Mouse (Mus musculus): ENCODE data around the gene Slc29a1. TPM values are rescaled to one million over a fixed set of nuclear protein-coding genes. Genes with fewer than 3 reads are reported as not detected.
"Not testable (repeated sequence)": the region's sequence is repeated elsewhere in the genome, so short reads cannot be mapped to it uniquely, and the experiment has no call there.

Gene Slc29a1
- 243 and 252 TPM in 2 replicates for polyA plus RNA-seq (2015; fragmentation: Nextera tagmentation; extraction: Ambion mirVana)

DNA sequence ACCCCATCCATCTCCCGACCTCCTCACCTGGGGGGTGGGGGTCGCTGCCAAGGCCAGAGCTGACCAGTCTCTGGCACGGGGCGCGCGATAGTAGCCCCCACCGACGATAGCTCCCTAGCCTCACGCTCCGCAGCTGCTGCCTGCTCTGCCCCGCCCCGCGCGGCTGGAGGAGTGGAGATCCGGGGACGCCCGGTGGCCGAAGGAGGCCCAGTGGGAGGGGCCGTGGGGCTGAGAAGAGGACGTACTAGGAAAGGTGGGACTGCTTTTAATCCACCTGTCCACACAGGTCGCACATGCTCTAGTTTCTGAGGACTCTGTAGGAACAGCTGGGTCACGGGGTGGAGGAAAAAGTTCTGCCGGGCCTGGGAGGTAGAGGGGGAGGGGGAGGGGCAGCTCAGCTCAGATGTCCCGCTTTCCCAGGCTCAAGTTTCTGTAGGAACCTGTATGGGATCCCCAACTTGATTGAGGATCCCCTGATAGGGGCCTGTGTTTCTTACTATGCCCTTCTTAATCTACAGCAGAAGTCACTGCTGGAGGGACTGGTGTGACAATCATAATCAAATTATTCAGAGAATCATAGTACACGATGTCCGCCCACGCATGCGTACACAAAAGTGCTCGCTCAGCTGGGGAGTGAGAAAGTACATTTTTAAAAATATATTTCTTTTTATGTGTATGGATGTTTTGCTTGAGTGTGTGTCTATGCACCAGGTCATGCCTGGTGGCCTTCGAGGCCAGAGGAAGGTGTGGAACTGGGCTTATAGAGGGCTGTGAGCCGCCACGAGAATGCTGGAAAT, at the start of gene Slc29a1:
Slc29a1 (minus strand) TSS at position 161 of the 797 bp plus-strand sequence.
- DNase-seq (ENCODE audit: low spot score): no peak

DNA sequence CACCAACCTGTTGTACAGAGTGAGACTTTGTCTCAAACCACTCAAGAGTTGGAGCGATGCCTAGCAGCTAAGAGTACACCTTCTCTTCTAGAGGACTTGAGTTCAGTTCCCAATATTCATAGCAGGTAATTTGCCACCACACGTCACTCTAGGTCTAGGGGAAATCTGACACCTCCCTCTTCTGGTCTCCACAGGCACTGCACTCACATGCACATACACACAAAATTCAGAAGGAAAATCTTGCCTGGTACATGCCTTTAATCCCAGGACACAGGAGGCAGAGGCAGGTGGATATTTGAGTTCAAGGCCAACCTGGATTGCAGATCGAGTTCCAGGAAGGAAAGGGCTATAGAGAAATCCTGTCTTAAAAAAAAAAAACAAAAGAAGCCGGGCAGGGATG, 44.8 kb upstream of the Slc29a1 start:
- no peak for DNase-seq (ENCODE audit: low spot score)

DNA sequence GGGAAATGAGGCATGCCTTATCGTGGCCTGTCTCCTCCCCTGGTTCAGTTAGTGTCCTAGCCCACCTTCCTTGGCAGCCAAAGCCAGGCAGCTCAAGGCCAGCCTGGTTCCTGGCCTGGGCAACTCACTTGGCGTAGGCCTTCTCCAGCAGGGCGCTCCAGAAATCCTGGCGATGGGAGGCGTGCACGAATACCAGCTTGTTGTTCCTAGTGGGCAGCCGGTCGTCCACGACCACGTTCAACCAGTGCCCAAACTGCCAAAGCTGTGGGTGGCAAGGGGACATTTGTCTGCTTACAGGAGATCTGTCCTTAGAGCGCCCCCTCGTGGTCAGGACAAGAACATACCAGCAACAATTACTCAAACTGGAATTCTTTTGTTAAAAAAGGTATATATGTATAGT, 43.3 kb upstream of the Slc29a1 start:
- peak; percentile 72 for DNase-seq (ENCODE audit: low spot score)

DNA sequence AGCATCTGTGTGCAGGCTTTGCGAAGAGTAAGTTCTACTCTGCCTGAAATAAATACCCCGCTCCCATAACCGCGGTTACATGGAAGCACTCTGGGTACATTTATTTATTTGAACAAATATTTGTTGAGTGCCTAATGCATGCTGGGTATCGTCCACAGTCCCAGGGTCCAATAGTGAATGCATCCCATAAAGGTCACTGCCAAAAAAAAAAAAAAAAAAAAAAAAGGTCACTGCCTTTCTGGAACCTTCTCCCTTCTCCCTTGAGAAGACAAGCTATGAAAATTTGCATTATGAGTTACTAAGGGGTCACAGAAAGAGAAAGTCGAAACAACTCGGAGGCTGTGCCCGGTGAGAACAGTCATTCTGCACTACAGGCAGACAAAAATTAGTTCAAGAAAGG, 42.6 kb upstream of the Slc29a1 start:
- no peak for DNase-seq (ENCODE audit: low spot score)

DNA sequence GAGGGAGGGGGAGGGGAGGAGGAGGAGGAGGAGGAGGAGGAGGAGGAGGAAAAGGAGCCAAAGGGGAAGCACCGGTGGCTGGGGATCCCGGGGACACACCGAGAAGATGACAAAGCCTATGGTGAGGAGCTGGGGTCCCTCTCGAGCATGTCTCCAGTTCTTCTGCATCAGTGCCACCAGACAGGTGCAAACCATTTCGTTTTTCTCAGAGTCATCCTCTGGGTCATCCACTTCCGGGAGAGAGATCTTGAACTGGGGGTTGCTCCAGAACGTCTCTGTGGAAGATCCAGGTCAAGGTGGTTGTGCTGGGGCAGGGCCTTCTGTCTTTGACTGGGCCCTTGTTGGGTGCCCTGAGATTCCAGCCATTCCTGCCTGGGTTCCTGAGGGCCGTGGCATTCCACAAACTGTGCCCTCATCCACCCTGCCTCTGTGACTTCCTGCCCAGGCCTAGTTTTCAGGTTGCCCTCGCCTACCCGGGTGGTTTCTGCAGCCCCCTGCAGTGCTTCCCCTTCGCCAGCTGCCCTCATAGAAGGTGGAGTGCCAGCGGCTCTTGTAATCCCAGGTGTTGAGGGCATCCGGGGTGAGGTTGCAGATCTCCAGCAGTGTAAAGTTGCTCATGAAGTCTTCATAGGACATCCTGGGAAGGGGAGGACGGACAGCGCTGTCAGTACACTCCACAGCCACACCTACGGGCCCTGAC, 39.3 kb upstream of the Slc29a1 start:
- peak; percentile 73 for DNase-seq (ENCODE audit: low spot score)

DNA sequence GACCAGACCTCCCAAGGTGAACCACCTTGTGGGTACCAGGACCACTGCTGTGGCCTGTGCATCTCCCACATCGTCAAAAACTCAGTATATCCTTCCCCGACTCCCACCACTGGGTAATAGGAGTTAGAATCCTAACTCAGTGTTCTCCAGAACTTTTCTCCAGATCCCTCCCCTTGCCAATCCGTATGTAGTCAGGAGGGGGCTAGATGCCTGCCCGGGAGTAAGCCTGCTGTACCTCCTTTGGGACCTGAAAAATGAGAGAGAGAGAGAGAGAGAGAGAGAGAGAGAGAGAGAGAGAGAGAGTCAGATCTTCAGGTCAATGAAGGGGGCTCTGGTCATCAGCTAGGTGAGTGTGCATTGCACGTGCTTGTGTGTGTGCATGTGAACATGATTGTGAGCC, 34.6 kb upstream of the Slc29a1 start:
- no peak for DNase-seq (ENCODE audit: low spot score)

DNA sequence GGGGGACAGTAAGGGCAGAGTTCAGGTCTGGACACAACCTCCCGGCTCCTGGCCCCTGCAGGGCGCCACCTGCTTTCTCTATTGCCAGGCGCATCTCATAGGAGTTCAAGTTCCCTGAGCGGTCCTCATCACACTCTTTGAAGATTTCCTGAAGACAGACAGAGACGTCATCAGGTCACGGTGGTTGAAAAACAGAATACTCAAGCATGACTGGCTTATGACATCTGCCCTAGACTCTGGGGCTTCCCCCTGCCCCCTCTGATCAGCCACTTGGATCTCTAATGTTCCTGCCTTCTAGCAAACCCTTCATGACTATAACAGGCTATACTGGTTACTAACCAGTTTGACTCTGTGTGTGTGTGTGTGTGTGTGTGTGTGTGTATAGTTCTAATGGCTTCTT, 32.5 kb upstream of the Slc29a1 start:
- peak; percentile 60 for DNase-seq (ENCODE audit: low spot score)

DNA sequence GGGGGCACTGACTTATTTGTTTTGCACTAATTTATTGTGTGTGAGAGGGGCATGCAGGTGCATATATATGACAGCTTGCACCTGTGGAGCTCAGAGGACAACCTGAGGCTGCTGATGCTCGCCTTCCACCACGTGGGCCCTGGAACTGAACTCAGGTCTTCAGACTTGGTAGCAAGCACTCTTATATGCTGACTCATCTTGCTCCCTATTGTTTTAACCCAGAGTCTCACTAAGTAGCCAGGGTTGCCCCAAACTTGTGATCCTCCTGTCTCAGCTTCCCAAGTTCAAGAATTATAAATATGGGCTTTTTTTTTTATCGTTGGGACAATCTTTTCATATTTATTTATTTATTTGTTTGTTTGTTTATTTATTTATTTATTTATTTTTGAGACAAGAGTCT, 31.6 kb upstream of the Slc29a1 start:
- DNase-seq (ENCODE audit: low spot score): no peak

DNA sequence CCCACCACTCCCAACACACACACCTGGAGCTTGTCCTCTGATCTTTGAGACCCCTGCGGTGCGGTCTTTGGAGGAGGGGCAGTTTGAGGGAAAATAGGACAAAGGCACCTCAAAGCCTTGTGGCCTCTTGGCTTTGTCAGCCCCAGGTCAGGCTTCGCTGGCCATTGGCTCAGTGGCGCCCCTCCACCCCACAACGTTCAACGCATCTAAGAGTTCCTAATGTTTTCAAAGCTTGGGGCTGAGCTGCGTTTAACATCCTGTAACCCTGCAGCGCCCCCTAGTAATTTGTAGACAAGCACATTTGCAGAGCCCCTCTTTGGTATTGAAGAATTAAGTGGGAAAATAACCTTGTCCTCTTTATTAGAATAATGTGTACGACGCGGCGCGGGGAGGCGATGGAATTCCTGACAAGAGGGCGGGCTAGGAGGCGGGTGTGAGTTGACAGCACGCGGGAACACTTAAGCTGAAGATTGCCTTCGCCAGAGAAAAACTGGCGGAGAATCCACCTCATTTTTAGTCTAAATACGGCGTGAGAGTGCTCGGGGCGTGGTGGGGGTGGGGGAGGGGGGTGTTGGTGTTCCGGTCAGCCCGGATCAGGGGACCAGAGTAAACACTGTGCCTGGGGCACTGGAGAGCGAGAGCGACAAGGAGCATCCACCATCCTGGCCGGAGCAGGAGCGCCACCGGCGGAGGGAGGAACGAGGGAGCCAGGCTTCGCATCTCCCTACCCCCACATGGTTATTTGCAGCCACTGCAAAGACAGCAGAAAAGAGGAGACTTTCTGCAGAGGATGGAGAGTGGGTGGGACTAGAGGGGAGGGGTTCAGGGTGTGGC, 30.7 kb upstream of the Slc29a1 start:
- DNase-seq (ENCODE audit: low spot score): peak; percentile 83

DNA sequence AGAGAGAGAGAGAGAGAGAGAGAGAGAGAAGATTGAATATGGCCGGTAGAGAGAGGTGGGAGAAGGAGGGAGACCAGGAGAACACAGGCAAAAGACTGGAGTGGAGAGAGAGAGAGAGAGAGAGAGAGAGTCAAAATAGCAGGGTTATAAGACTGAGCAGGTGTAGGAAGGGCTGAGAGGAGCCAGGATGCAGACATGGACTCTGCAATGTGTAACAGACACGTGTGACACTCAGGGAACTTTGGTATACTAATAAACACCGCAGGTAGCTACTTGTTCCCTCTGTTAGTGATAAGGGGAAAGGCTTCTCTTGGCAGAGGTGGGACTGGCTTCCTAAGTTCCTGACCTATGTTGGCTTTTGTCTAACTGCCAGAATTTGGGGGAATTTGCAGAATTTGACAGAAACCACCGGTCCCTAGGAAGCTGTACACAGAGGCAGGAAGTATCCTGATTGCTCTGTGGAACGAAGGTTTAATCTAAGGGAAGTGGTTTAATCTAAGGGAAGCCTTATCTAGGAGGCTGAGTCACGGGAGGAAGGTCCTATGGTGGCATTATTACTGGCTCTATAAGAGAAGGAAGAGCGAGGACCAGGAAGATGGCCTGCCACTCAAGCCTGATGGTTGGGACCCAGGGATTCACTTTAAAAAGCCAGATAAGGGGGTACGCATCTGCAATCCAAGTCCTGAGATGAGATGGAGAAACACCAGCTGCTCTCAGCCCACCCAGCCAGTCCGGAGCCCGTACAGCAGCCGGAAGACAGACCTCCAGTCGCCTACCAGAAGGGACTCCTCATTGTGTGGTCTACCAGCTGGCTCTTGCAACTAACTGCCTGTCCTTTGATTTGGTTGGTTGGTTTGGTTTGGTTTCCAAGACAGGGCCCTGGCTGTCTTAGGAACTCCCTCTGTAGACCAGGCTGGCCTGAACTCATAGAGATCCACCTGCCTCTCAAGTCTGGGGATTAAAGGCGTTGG, 29.8 kb upstream of the Slc29a1 start:
- DNase-seq (ENCODE audit: low spot score): peak; percentile 58

DNA sequence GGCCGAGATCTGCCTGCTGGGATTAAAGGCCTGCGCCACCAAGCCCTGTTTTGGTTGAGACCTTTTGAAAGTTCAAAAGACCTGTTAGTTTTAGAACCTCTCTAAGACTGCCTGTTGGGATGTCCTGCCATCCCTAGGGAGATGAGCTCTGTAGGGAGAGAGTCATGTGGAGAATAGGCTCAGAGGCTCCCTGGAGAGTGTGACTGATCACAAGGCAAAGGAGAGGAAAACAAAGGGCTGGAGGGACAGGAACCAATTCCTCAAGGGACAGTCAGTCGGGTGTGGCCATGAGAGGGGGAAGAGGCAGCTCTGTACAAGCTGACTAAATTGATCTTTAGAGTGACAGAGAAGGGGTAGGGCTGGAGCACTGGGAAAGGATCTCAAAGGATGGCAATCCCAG, 28.8 kb upstream of the Slc29a1 start:
- DNase-seq (ENCODE audit: low spot score): no peak

DNA sequence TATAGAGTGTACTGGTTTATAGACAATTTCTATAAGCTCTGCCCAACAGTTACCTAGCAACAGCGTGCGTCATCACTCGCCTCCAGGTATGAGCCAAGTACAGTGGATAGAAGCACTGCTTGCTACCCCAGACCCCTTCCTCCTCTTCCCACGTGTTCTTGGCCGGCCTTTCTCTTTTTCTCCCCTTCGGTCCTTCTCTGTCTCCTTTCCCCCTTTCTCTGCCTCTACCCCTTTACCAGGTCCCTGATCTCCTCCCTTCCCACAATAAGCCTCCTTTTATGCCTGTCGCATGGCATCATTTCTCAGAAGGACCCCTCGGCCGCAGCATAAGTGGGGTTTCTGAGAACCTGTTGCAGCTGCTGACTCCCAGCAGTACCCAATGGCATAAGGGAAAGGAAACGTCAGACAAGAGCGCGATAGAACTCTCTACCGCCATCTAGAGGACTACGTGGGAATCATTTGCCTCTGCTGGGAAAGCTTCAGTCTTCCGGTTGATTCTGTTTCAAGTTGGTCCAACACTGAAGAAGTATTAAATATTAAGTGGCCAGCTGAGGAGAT, 27.2 kb upstream of the Slc29a1 start:
- DNase-seq (ENCODE audit: low spot score): peak; percentile 93

DNA sequence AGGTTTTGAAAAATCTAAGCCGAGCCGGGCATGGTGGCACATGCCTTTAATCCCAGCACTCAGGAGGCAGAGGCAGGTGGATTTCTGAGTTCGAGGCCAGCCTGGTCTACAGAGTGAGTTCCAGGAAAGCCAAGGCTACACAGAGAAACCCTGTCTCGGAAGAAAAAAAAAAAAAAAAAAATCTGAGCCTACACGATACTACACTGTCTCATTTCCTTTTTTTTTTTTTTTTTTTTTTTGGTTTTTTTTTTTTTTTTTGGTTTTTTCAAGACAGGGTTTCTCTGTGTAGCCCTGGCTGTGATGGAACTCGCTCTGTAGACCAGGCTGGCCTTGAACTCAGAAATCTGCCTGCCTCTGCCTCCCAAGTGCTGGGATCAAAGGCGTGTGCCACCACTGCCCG, 24.0 kb upstream of the Slc29a1 start:
- DNase-seq (ENCODE audit: low spot score): not testable (repeated sequence)

DNA sequence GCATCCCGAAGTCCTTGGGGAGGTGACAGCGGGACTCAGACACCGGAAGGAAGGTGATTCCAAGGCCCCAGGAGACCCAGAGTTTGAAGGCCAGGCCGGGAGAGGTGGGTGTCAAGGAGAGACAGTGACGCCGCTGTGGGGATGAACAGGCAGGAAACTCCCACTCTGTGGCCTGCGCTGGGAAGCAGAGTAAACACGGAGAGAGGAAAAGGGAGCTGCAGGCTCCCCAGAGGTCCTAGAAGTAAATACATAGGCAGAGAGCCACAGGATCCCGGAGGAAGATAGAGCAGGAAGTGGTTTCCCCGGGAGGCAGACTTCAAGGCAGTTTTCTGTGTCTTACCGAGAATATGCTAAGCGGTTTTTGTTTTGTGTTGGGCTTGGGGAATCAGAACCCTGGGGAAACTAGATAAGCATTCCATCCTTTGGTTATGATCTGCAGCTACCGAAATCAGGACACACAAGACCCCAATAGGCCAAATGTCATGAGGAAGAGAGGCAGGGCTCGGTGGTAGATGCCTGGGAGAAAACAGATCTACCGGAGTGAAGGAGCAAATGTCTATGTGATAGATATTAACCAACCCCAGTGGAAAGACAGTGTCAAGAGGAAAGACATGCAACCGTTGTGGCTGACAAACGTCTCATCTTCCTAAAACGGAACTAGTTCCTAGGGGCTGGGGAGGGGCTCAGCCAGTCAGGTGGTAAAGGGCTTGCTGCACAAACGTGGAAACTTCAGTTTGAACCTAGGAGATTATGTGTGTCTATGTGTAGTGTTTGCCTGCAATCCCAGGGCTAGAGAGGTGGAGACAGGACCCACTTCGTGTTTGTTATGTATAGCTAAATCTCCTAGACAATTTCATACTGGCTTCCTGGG, 20.2 kb upstream of the Slc29a1 start:
- peak; percentile 66 for DNase-seq (ENCODE audit: low spot score)

DNA sequence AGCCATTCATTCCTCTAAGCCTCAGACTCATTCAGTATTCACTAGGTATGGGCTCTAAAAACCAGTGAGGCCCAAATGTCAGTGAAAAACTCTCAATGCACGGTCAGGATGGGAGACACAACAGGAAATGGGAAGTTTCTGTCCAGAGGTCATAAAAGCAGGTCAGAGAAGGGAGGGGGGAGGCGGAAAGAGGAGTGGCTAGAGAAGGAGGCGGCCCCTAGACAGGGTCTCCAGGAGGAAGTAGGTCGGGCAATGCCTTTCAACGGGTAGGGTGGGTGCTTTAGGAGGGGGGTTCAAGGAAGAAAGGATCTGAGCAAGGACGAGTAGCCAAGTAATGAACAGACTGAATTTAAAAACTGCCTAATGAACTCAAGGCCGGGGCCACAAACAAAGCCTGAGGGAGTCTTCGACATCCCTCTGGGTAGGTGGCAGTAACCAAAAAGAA, 19.6 kb upstream of the Slc29a1 start:
- DNase-seq (ENCODE audit: low spot score): peak; percentile 79

DNA sequence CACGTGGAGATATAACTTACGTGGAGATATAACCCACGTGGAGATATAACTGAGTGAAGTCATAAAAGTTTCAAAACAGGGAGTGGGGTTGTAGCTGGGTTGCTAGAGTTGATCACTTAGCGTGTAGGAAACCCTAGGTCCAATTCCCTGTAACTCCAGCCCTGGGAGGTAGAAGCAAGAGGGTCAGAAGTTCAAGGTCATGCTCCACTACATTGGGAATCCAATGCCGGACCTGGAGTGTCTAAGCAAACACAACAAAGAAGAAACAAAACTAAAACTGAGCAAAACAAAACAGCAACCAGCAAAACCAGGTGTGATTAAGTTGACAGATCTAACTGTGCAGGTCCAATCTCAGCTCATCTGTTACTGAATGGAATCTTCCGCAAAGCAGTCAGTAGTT, 18.2 kb upstream of the Slc29a1 start:
- DNase-seq (ENCODE audit: low spot score): no peak

DNA sequence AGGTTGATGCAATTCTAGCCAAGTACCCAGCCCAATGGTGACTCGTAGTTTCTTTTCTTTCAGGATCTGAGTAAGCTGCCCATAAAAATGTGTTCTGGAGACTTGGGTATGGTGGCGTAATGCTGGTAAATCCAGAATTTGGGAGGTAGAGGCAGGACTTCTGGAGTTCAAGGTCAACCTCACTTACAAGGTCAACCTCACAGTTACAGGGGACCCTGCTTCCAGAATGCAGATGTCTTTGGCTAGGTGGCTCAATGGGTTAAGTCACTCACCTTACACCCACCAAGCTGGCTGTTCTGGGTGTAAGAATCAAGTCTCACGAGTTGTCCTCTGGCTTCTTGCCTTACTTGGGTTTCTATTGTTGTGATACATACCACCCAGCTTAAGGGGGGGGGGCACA, 17.3 kb upstream of the Slc29a1 start:
- no peak for DNase-seq (ENCODE audit: low spot score)

DNA sequence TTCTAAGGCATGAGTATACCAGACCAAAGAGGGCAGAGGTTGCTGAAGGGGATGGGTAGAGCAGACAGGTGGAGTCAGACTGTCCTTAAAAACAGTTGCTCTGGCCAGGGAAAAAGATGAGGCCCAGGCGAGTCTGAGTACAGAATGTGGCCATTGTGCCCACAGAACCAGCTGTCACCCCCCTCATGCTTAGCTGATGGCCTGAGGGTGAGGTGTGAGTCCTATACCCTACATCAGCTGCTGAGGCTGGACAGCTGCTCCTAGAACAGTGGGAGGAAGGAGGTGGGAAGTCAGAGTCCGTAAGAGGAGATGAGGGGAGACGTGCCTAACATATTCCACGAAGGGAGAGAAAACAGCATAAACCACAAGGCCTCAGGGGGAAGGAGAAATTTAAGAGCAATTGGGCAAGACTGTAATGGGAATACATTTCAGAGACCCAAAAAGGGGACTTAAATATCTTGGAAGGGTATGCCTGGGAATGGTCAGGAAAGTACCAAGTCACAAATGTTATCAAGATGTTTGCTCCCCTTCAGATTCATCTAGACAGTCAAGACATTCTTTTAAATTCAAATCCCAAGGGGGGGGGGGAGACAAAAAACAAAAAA, 16.7 kb upstream of the Slc29a1 start:
- DNase-seq (ENCODE audit: low spot score): peak; percentile 1

DNA sequence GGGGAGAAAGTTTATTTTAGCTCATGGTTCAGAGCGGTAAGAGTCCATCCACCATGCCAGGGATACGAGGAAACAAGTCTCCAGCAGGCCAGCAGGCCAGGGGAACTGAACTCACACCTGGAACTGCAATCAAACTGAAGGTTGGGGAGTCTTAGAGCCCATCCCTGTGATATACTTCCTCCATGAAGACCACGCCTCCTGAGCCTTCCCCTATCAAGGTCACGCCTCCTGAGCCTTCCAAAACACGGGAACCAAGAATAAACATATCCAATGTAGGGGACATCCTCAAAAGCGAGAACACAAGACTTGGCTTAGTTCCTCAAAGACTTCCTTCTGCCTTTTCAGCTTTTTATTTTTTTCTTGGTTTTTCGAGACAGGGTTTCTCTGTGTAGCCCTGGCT, 13.5 kb upstream of the Slc29a1 start:
- peak; percentile 1 for DNase-seq (ENCODE audit: low spot score)

Measured in thymus, postnatal 0 days (tissue).